Mouse (Mus musculus) midbrain, embryonic 14.5 days (tissue): ENCODE data around the gene Dhx29. TPM values are rescaled to one million over a fixed set of nuclear protein-coding genes. Genes with fewer than 3 reads are reported as not detected.
"Not testable (repeated sequence)": the region's sequence is repeated elsewhere in the genome, so short reads cannot be mapped to it uniquely, and the experiment has no call there.

ENCODE experiments used
- ATAC-seq: fragments of 200-750 bp; cut with Nextera tagmentation; 2 replicates; pipeline ENCODE4 v1.8.0; 2017; ENCODE audit warnings: moderate number of reproducible peaks, moderate library complexity; ENCODE audit not compliant: low FRiP score, low TSS enrichment
- DNase-seq: peaks from one replicate; pipeline ENCODE4 v3.0.0-alpha.2; 2015
- H3K27ac ChIP-seq: fragments of 300-500 bp; sonication (generic); replicated peaks from 2 replicates; pipeline ENCODE4 v1.5.1; 2014; ENCODE audit warnings: mild to moderate bottlenecking, low read depth, low read length, moderate library complexity
- H3K27me3 ChIP-seq: fragments of 300-500 bp; sonication (generic); 2 replicates; pipeline ENCODE4 v1.6.1; 2014; ENCODE audit warnings: low read length, control low read depth, mixed read lengths; ENCODE audit not compliant: control insufficient read depth, insufficient read depth
- H3K36me3 ChIP-seq: fragments of 300-500 bp; sonication (generic); 2 replicates; pipeline ENCODE4 v1.6.1; 2014; ENCODE audit warnings: low read length, control low read depth; ENCODE audit not compliant: control insufficient read depth, insufficient read depth
- H3K4me1 ChIP-seq: fragments of 300-500 bp; sonication (generic); 2 replicates; pipeline ENCODE4 v1.6.1; 2014; ENCODE audit warnings: mild to moderate bottlenecking, antibody characterized with exemption, low read length, control low read depth; ENCODE audit not compliant: control insufficient read depth, insufficient read depth
- H3K4me2 ChIP-seq: fragments of 300-500 bp; sonication (generic); 2 replicates; pipeline ENCODE4 v1.6.1; 2014; ENCODE audit warnings: mild to moderate bottlenecking, low read length, moderate library complexity
- H3K4me3 ChIP-seq: fragments of 300-500 bp; sonication (generic); replicated peaks from 2 replicates; pipeline ENCODE4 v1.5.1; 2014; ENCODE audit warnings: low read depth, low read length
- H3K9ac ChIP-seq: fragments of 300-500 bp; sonication (generic); replicated peaks from 2 replicates; pipeline ENCODE4 v1.6.1; 2014; ENCODE audit warnings: mild to moderate bottlenecking, low read length, moderate library complexity
- H3K9me3 ChIP-seq: fragments of 300-500 bp; sonication (generic); 2 replicates; pipeline ENCODE4 v1.6.1; 2016; ENCODE audit warnings: low read length, control low read depth, mixed read lengths; ENCODE audit not compliant: control insufficient read depth
- WGBS: fragments of 180-500 bp; shearing (Covaris S2); extraction: QIAGEN DNeasy Blood & Tissue Kit; methylation state at CpG from one replicate; pipeline ENCODE4 v1.1.7; 2014; 5-methylcytosine and 5-hydroxymethylcytosine counted together
- polyA plus RNA-seq: library from polyadenylated mRNA; unstranded; fragments of >200 nt; fragmentation: Nextera tagmentation; extraction: Ambion mirVana; gene quantifications from 2 replicates; pipeline ENCODE4 v1.2.1, GENCODE M21; 2014

Gene Dhx29
- polyA plus RNA-seq, 1 experiment from 2014 or later = 30.9 TPM

- Histone ChIP-seq H3K27ac (no peak overlapping the region), H3K36me3 (no peaks in the 10 kb centered on the region), H3K4me1 (0 out of 2 replicates have a peak, but pooled peaks cover 4% of the 10 kb centered on the region), H3K4me3 (no peak overlapping the region), H3K27me3 (peaks cover 49% of the 10 kb centered on the region), H3K9me3 (no peaks in the 10 kb centered on the region), H3K9ac (no peak overlapping the region), H3K4me2 (no peak overlapping the region)
- WGBS = 73% methylated on average over 9 of the region's 9 CpGs
- ATAC-seq (no peak), DNase-seq (no peak)
Measured at GRCm38 (mm10) chr13:113000576-113001318, 73.5 kb downstream of the Dhx29 start.

GRCm38 (mm10) chr13:113012683-113013082 is 85.4 kb downstream of the Dhx29 start:
- H3K4me2 ChIP-seq = no peak overlapping the region
- no peaks in the 10 kb centered on the region for H3K4me1 ChIP-seq
- H3K4me3 ChIP-seq = no peak overlapping the region
- H3K9me3 ChIP-seq = no peaks in the 10 kb centered on the region
- ATAC-seq (no peak), DNase-seq (no peak)
- no peaks in the 10 kb centered on the region for H3K36me3 ChIP-seq
- no peak overlapping the region for H3K9ac ChIP-seq
- no peaks in the 10 kb centered on the region for H3K27me3 ChIP-seq
- 81% methylated on average over 6 of the region's 6 CpGs for WGBS
- no peak overlapping the region for H3K27ac ChIP-seq

GRCm38 (mm10) chr13:113013174-113013953 is 86.1 kb downstream of the Dhx29 start:
- DNase-seq, H3K27me3 ChIP-seq, H3K4me2 ChIP-seq, H3K4me1 ChIP-seq, H3K9ac ChIP-seq, H3K9me3 ChIP-seq, H3K4me3 ChIP-seq, H3K27ac ChIP-seq, ATAC-seq, H3K36me3 ChIP-seq: not testable (repeated sequence)
- 68% methylated on average over 19 of the region's 20 CpGs for WGBS

Other genes with a start within 250 kb of the Dhx29 start
- 48.3 and 57.7 TPM in 2 replicates for gene Plpp1, start 126.7 kb upstream of the Dhx29 start, polyA plus RNA-seq
- 51.3 and 69.5 TPM in 2 replicates for gene Mtrex, start 56 bp upstream of the Dhx29 start, polyA plus RNA-seq
- gene Ccno, start 60.3 kb downstream of the Dhx29 start, polyA plus RNA-seq = 0.57 and 0.58 TPM in 2 replicates
- gene Mcidas, start 66.4 kb downstream of the Dhx29 start, polyA plus RNA-seq = 0.22 and 0.27 TPM in 2 replicates
- gene Cdc20b, start 107.7 kb downstream of the Dhx29 start, polyA plus RNA-seq = 0.13 and 0.75 TPM in 2 replicates
- gene Gpx8, start 119.0 kb downstream of the Dhx29 start, polyA plus RNA-seq = 35.3 and 53.0 TPM in 2 replicates
- not detected in 2 replicates for gene Gzma, start 173.5 kb downstream of the Dhx29 start, polyA plus RNA-seq